Mouse (Mus musculus): ENCODE measurements at regions not wholly inside any gene's neighbourhood (a gene's known extent, or its start where the extent isn't known, plus 50 kb on each side); places are given as distances from the start of the nearest gene placed in this dataset.
A peak's percentile ranks its signal among the peaks of the same experiment; 100 is the strongest.

GRCm38 (mm10) chr5:75282617-75283016 is 130.5 kb downstream of the Pdgfra start:
- Histone ChIP-seq H3K4me3 (no peak overlapping the region), H3K27ac (no peak overlapping the region)
- no peak for DNase-seq
- no peak for TF ChIP-seq CTCF (IDR thresholded peaks at IDR 0.05)
- intact Hi-C loops (cut with DNase I) = no loop called here

GRCm38 (mm10) chr5:75283841-75284240 is 131.7 kb downstream of the Pdgfra start:
- DNase-seq = no peak
- intact Hi-C loops (cut with DNase I) = no loop called here
- Histone ChIP-seq H3K27ac (no peak overlapping the region), H3K4me3 (no peak overlapping the region)
- no peak for TF ChIP-seq CTCF (IDR thresholded peaks at IDR 0.05)

- no peak overlapping the region for H3K27ac ChIP-seq
- no peak overlapping the region for H3K4me3 ChIP-seq
- TF ChIP-seq CTCF (IDR thresholded peaks at IDR 0.05) = no peak
- intact Hi-C loops (cut with DNase I) = no loop called here
- no peak for DNase-seq
Observed at GRCm38 (mm10) chr5:75285950-75286349, 133.9 kb downstream of the Pdgfra start.

- intact Hi-C loops (cut with DNase I) = no loop called here
- Histone ChIP-seq H3K27ac (no peak overlapping the region), H3K4me3 (no peak overlapping the region)
- TF ChIP-seq CTCF (IDR thresholded peaks at IDR 0.05) = no peak
- DNase-seq = no peak
Observed at GRCm38 (mm10) chr5:75295676-75296075, 143.6 kb downstream of the Pdgfra start.

GRCm38 (mm10) chr5:75312897-75313296 is 160.8 kb downstream of the Pdgfra start:
- no peak for TF ChIP-seq CTCF (IDR thresholded peaks at IDR 0.05)
- intact Hi-C loops (cut with DNase I) = no loop called here
- no peak overlapping the region for H3K27ac ChIP-seq
- DNase-seq = no peak
- H3K4me3 ChIP-seq = no peak overlapping the region

- Histone ChIP-seq H3K4me3 (peak overlapping the region; percentile 66), H3K27ac (peak overlapping the region; percentile 68)
- no peak for DNase-seq
- intact Hi-C loops (cut with DNase I) = no loop called here
- TF ChIP-seq CTCF (IDR thresholded peaks at IDR 0.05) = no peak
Observed at GRCm38 (mm10) chr5:75315956-75316355, 163.9 kb downstream of the Pdgfra start.

GRCm38 (mm10) chr5:75320536-75320935 is 168.4 kb downstream of the Pdgfra start:
- no peak overlapping the region for H3K4me3 ChIP-seq
- no peak for DNase-seq
- no peak for TF ChIP-seq CTCF (IDR thresholded peaks at IDR 0.05)
- no peak overlapping the region for H3K27ac ChIP-seq
- intact Hi-C loops (cut with DNase I) = no loop called here

- Histone ChIP-seq H3K27ac (no peak overlapping the region), H3K4me3 (no peak overlapping the region)
- intact Hi-C loops (cut with DNase I) = no loop called here
- DNase-seq = no peak
- no peak for TF ChIP-seq CTCF (IDR thresholded peaks at IDR 0.05)
Observed at GRCm38 (mm10) chr5:75334050-75334449, 182.0 kb downstream of the Pdgfra start.

- DNase-seq = no peak
- H3K4me3 ChIP-seq = no peak overlapping the region
- intact Hi-C loops (cut with DNase I) = no loop called here
- H3K27ac ChIP-seq = no peak overlapping the region
- no peak for TF ChIP-seq CTCF (IDR thresholded peaks at IDR 0.05)
Observed at GRCm38 (mm10) chr5:75336454-75336853, 184.4 kb downstream of the Pdgfra start.

- intact Hi-C loops (cut with DNase I) = no loop called here
- DNase-seq = no peak
- Histone ChIP-seq H3K27ac (no peak overlapping the region), H3K4me3 (no peak overlapping the region)
- TF ChIP-seq CTCF (IDR thresholded peaks at IDR 0.05) = no peak
Observed at GRCm38 (mm10) chr5:75338439-75338838, 186.3 kb downstream of the Pdgfra start.

- Histone ChIP-seq H3K27ac (no peak overlapping the region), H3K4me3 (no peak overlapping the region)
- TF ChIP-seq CTCF (IDR thresholded peaks at IDR 0.05) = no peak
- intact Hi-C loops (cut with DNase I) = no loop called here
- no peak for DNase-seq
Observed at GRCm38 (mm10) chr5:75342599-75342998, 190.5 kb downstream of the Pdgfra start.

GRCm38 (mm10) chr5:75346836-75347773 is 195.0 kb downstream of the Pdgfra start:
- Histone ChIP-seq H3K27ac (no peak overlapping the region), H3K4me3 (no peak overlapping the region)
- no peak for TF ChIP-seq CTCF (IDR thresholded peaks at IDR 0.05)
- intact Hi-C loops (cut with DNase I) = no loop called here
- DNase-seq = no peak

- Histone ChIP-seq H3K27ac (no peak overlapping the region), H3K4me3 (no peak overlapping the region)
- TF ChIP-seq CTCF (IDR thresholded peaks at IDR 0.05) = peak; percentile 29
- no peak for DNase-seq
- intact Hi-C loops (cut with DNase I) = no loop called here
Observed at GRCm38 (mm10) chr5:75347774-75348116, 195.7 kb downstream of the Pdgfra start.

- intact Hi-C loops (cut with DNase I) = no loop called here
- Histone ChIP-seq H3K4me3 (no peak overlapping the region), H3K27ac (no peak overlapping the region)
- no peak for DNase-seq
- TF ChIP-seq CTCF (IDR thresholded peaks at IDR 0.05) = no peak
Observed at GRCm38 (mm10) chr5:75355266-75355665, 203.2 kb downstream of the Pdgfra start.
